Mouse (Mus musculus) olfactory bulb, adult 2 months (tissue): ENCODE measurements around the gene Gria2.

ENCODE experiments used
- CTCF ChIP-seq: fragments of 200-500 bp; IDR thresholded peaks from 2 replicates; pipeline ENCODE4 v1.5.1; 2012; ENCODE audit warnings: low read depth, mild to moderate bottlenecking, low read length, moderate library complexity; ENCODE audit not compliant: insufficient read depth
- POLR2A ChIP-seq: fragments of 200-500 bp; IDR thresholded peaks from 2 replicates; pipeline ENCODE4 v1.6.1; 2012; ENCODE audit warnings: mild to moderate bottlenecking, low read depth, low read length, moderate library complexity; ENCODE audit not compliant: insufficient read depth

GRCm38 (mm10) chr3:80750786-80751185 is 51.8 kb downstream of the Gria2 start:
- TF ChIP-seq CTCF, result no peak
- TF ChIP-seq POLR2A, result no peak
